Mouse (Mus musculus): ENCODE measurements at regions not wholly inside any gene's neighbourhood (a gene's known extent, or its start where the extent isn't known, plus 50 kb on each side); places are given as distances from the start of the nearest gene placed in this dataset.

GRCm38 (mm10) chr6:7455881-7456280, 98.8 kb upstream of the Tac1 start:
- Histone ChIP-seq H3K4me1 (ENCODE audit: control insufficient read depth, insufficient read depth, low read length) (no peaks in the 10 kb centered on the region), H3K4me3 (ENCODE audit: low read length) (no peak overlapping the region), H3K27ac (ENCODE audit: low read length) (no peak overlapping the region), H3K27me3 (replicated peaks; ENCODE audit: control insufficient read depth, insufficient read depth, low read length) (no peaks in the 10 kb centered on the region), H3K9me3 (ENCODE audit: control insufficient read depth, low read length) (no peaks in the 10 kb centered on the region), H3K36me3 (ENCODE audit: control insufficient read depth, insufficient read depth, low read length) (no peaks in the 10 kb centered on the region), H3K4me2 (ENCODE audit: low read depth, low read length) (no peak overlapping the region), H3K9ac (ENCODE audit: low read depth, low read length) (no peak overlapping the region)
- WGBS: 75% methylated on average over 3 of the region's 3 CpGs
- ATAC-seq: no peak

- Histone ChIP-seq H3K9ac (ENCODE audit: low read depth, low read length) (no peak overlapping the region), H3K9me3 (ENCODE audit: control insufficient read depth, low read length) (no peaks in the 10 kb centered on the region), H3K4me2 (ENCODE audit: low read depth, low read length) (no peak overlapping the region), H3K4me3 (ENCODE audit: low read length) (no peak overlapping the region), H3K4me1 (ENCODE audit: control insufficient read depth, insufficient read depth, low read length) (no peaks in the 10 kb centered on the region), H3K27me3 (replicated peaks; ENCODE audit: control insufficient read depth, insufficient read depth, low read length) (no peaks in the 10 kb centered on the region), H3K27ac (ENCODE audit: low read length) (no peak overlapping the region), H3K36me3 (ENCODE audit: control insufficient read depth, insufficient read depth, low read length) (no peaks in the 10 kb centered on the region)
- 84% methylated on average over 2 of the region's 2 CpGs for WGBS
- no peak for ATAC-seq
Observed at GRCm38 (mm10) chr6:7463896-7464295, 90.8 kb upstream of the Tac1 start.

GRCm38 (mm10) chr6:7464346-7464745, 90.3 kb upstream of the Tac1 start:
- ATAC-seq: no peak
- 84% methylated on average over 2 of the region's 2 CpGs for WGBS
- no peaks in the 10 kb centered on the region for H3K36me3 ChIP-seq (ENCODE audit: control insufficient read depth, insufficient read depth, low read length)

GRCm38 (mm10) chr6:7472366-7473026, 82.2 kb upstream of the Tac1 start:
- Histone ChIP-seq H3K27me3 (replicated peaks; ENCODE audit: control insufficient read depth, insufficient read depth, low read length) (no peaks in the 10 kb centered on the region), H3K36me3 (ENCODE audit: control insufficient read depth, insufficient read depth, low read length) (no peaks in the 10 kb centered on the region), H3K9me3 (ENCODE audit: control insufficient read depth, low read length) (no peaks in the 10 kb centered on the region), H3K4me3 (ENCODE audit: low read length) (no peak overlapping the region), H3K4me2 (ENCODE audit: low read depth, low read length) (no peak overlapping the region), H3K27ac (ENCODE audit: low read length) (no peak overlapping the region), H3K4me1 (ENCODE audit: control insufficient read depth, insufficient read depth, low read length) (no peaks in the 10 kb centered on the region), H3K9ac (ENCODE audit: low read depth, low read length) (no peak overlapping the region)
- WGBS: 49% methylated on average over 7 of the region's 7 CpGs
- no peak for ATAC-seq

More at GRCm38 (mm10) chr6:7464346-7464745, 90.3 kb upstream of the Tac1 start:
- no peaks in the 10 kb centered on the region for H3K9me3 ChIP-seq (ENCODE audit: control insufficient read depth, low read length)
- no peaks in the 10 kb centered on the region for H3K4me1 ChIP-seq (ENCODE audit: control insufficient read depth, insufficient read depth, low read length)
- no peak overlapping the region for H3K9ac ChIP-seq (ENCODE audit: low read depth, low read length)
- H3K4me3 ChIP-seq (ENCODE audit: low read length): no peak overlapping the region
- H3K4me2 ChIP-seq (ENCODE audit: low read depth, low read length): no peak overlapping the region
- no peaks in the 10 kb centered on the region for H3K27me3 ChIP-seq (replicated peaks; ENCODE audit: control insufficient read depth, insufficient read depth, low read length)
- no peak overlapping the region for H3K27ac ChIP-seq (ENCODE audit: low read length)

- 67% methylated on average over 3 of the region's 3 CpGs for WGBS
Observed at GRCm38 (mm10) chr6:7473730-7474129, 80.9 kb upstream of the Tac1 start.

GRCm38 (mm10) chr6:7476907-7477306, 77.8 kb upstream of the Tac1 start:
- no peak overlapping the region for H3K4me3 ChIP-seq (ENCODE audit: low read length)
- H3K9ac ChIP-seq (ENCODE audit: low read depth, low read length): no peak overlapping the region
- H3K27ac ChIP-seq (ENCODE audit: low read length): no peak overlapping the region
- no peak overlapping the region for H3K4me2 ChIP-seq (ENCODE audit: low read depth, low read length)
- no peaks in the 10 kb centered on the region for H3K36me3 ChIP-seq (ENCODE audit: control insufficient read depth, insufficient read depth, low read length)
- 73% methylated on average over 1 of the region's 1 CpGs for WGBS
- no peak for ATAC-seq
- no peaks in the 10 kb centered on the region for H3K4me1 ChIP-seq (ENCODE audit: control insufficient read depth, insufficient read depth, low read length)
- H3K9me3 ChIP-seq (ENCODE audit: control insufficient read depth, low read length): no peaks in the 10 kb centered on the region
- no peaks in the 10 kb centered on the region for H3K27me3 ChIP-seq (replicated peaks; ENCODE audit: control insufficient read depth, insufficient read depth, low read length)

More at GRCm38 (mm10) chr6:7473730-7474129, 80.9 kb upstream of the Tac1 start:
- no peak overlapping the region for H3K4me2 ChIP-seq (ENCODE audit: low read depth, low read length)
- ATAC-seq: no peak
- H3K9ac ChIP-seq (ENCODE audit: low read depth, low read length): no peak overlapping the region
- H3K4me1 ChIP-seq (ENCODE audit: control insufficient read depth, insufficient read depth, low read length): no peaks in the 10 kb centered on the region
- no peaks in the 10 kb centered on the region for H3K9me3 ChIP-seq (ENCODE audit: control insufficient read depth, low read length)
- H3K36me3 ChIP-seq (ENCODE audit: control insufficient read depth, insufficient read depth, low read length): no peaks in the 10 kb centered on the region
- H3K27me3 ChIP-seq (replicated peaks; ENCODE audit: control insufficient read depth, insufficient read depth, low read length): no peaks in the 10 kb centered on the region
- H3K4me3 ChIP-seq (ENCODE audit: low read length): no peak overlapping the region
- H3K27ac ChIP-seq (ENCODE audit: low read length): no peak overlapping the region

- Histone ChIP-seq H3K27ac (ENCODE audit: low read length) (no peak overlapping the region), H3K9ac (ENCODE audit: low read depth, low read length) (no peak overlapping the region), H3K36me3 (ENCODE audit: control insufficient read depth, insufficient read depth, low read length) (no peaks in the 10 kb centered on the region), H3K4me2 (ENCODE audit: low read depth, low read length) (no peak overlapping the region), H3K4me1 (ENCODE audit: control insufficient read depth, insufficient read depth, low read length) (no peaks in the 10 kb centered on the region), H3K9me3 (ENCODE audit: control insufficient read depth, low read length) (no peaks in the 10 kb centered on the region), H3K4me3 (ENCODE audit: low read length) (no peak overlapping the region), H3K27me3 (replicated peaks; ENCODE audit: control insufficient read depth, insufficient read depth, low read length) (no peaks in the 10 kb centered on the region)
- no peak for ATAC-seq
- 77% methylated on average over 2 of the region's 2 CpGs for WGBS
Observed at GRCm38 (mm10) chr6:7494299-7494698, 60.4 kb upstream of the Tac1 start.

- no peak overlapping the region for H3K27ac ChIP-seq (ENCODE audit: low read length)
- no peaks in the 10 kb centered on the region for H3K4me1 ChIP-seq (ENCODE audit: control insufficient read depth, insufficient read depth, low read length)
- H3K36me3 ChIP-seq (ENCODE audit: control insufficient read depth, insufficient read depth, low read length): no peaks in the 10 kb centered on the region
- H3K4me3 ChIP-seq (ENCODE audit: low read length): no peak overlapping the region
- H3K9me3 ChIP-seq (ENCODE audit: control insufficient read depth, low read length): no peaks in the 10 kb centered on the region
- H3K27me3 ChIP-seq (replicated peaks; ENCODE audit: control insufficient read depth, insufficient read depth, low read length): no peaks in the 10 kb centered on the region
- no peak overlapping the region for H3K4me2 ChIP-seq (ENCODE audit: low read depth, low read length)
- 50% methylated on average over 3 of the region's 3 CpGs for WGBS
- no peak overlapping the region for H3K9ac ChIP-seq (ENCODE audit: low read depth, low read length)
- no peak for ATAC-seq
Observed at GRCm38 (mm10) chr6:7496766-7497165, 57.9 kb upstream of the Tac1 start.

Measured in intestine, embryonic 16.5 days (tissue).